In genomic region chr6:108709471-108710231, GRCm38 (mm10) we compare ENCODE assay signal across 8 mouse cellular contexts. TPM values are rescaled to one million over a fixed set of nuclear protein-coding genes. Genes with fewer than 3 reads are reported as not detected.
A peak's percentile ranks its signal among the peaks of the same experiment; 100 is the strongest.
DNase-seq lines count a peak whose midpoint lies in the region; ATAC-seq and TF ChIP-seq lines count a peak whose summit lies in the region.

No protein-coding gene starts in this region.

- 0% methylated on average over 29 of the region's 29 CpGs for WGBS in hindbrain, embryonic 16.5 days

- no peaks in the 10 kb centered on the region for H3K9me3 ChIP-seq in hindbrain, embryonic 16.5 days (ENCODE audit: control insufficient read depth, low read length)

- intact Hi-C loops in gastrocnemius, adult 2 months (cut with DNase I) = loop anchor here (1.0 to 5.0 kb wide), 2 partner anchors 37 to 292 kb away; no protein-coding TSS in a partner anchor

- H3K4me1 ChIP-seq in hindbrain, embryonic 16.5 days (ENCODE audit: control insufficient read depth, insufficient read depth, low read depth, low read length) = peaks cover 7% of the 10 kb centered on the region

- H3K9ac ChIP-seq in hindbrain, embryonic 16.5 days (ENCODE audit: low read depth, low read length) = peak overlapping the region; percentile 69

- no peaks in the 10 kb centered on the region for H3K27me3 ChIP-seq in hindbrain, embryonic 16.5 days (replicated peaks; ENCODE audit: control insufficient read depth, insufficient read depth, low read length)

- H3K4me2 ChIP-seq in hindbrain, embryonic 16.5 days (ENCODE audit: low read length) = peak overlapping the region; percentile 99

- peak; percentile 95 for TF ChIP-seq CTCF in gastrocnemius, adult 2 months (IDR thresholded peaks at IDR 0.05)

- no peaks in the 10 kb centered on the region for H3K36me3 ChIP-seq in hindbrain, embryonic 16.5 days (ENCODE audit: control insufficient read depth, insufficient read depth, low read length)

- peak; percentile 96 for ATAC-seq in hindbrain, embryonic 16.5 days

- H3K4me3 ChIP-seq in gastrocnemius, adult 2 months = peak overlapping the region; percentile 69
- peak overlapping the region; percentile 55 for H3K4me3 ChIP-seq in hindbrain, embryonic 16.5 days (ENCODE audit: low read length)

- H3K27ac ChIP-seq in gastrocnemius, adult 2 months = peak overlapping the region; percentile 84
- peak overlapping the region; percentile 71 for H3K27ac ChIP-seq in hindbrain, embryonic 16.5 days (ENCODE audit: low read depth, low read length)

- peak; percentile 89 for DNase-seq in WW6 (ENCODE audit: low read depth, low spot score)
- peak; percentile 50 to 72 for DNase-seq in cerebellum, postnatal 4 days (ENCODE audit: low spot score in 2 of 2)
- peak; percentile 91 for DNase-seq in gastrocnemius, adult 2 months
- peak; percentile 72 to 77 for DNase-seq in layer of hippocampus, postnatal 36 days
- DNase-seq in lung, postnatal 14 days = peak; percentile 78
- peak; percentile 37 for DNase-seq in retina, adult 2 months (ENCODE audit: low read depth, low spot score)
- DNase-seq in urinary bladder, adult 18-20 months (ENCODE audit: low spot score in 2 of 2) = peak; percentile 53 to 62

RNA-seq across cellular contexts. Expression of gene Bhlhe40, which starts 49.2 kb away (rescaled TPM):
- total RNA-seq in gastrocnemius, adult 2 months (2021) = 100 to 1,000 TPM in 1 of 2 experiments, 10 to 100 TPM in 1; 70.0 to 124 TPM
- 7.3 and 8.9 TPM in 2 replicates for polyA plus RNA-seq in hindbrain, embryonic 16.5 days (2015; fragmentation: Nextera tagmentation; extraction: Ambion mirVana)
- total RNA-seq in layer of hippocampus, postnatal 36 days (2021) = 100 to 1,000 TPM in 1 of 2 experiments, 10 to 100 TPM in 1; 92.5 to 102 TPM

Comparison
In these comparisons a context has a peak if more than half of its experiments do, and no peak if none do; other contexts are left out.
1. Peak in every context shown above with its lines: DNase-seq, ATAC-seq, H3K4me3 ChIP-seq and H3K27ac ChIP-seq.
2. DNase-seq: peak in every context shown above with its lines; median percentile 91 in gastrocnemius, adult 2 months; 89 in WW6; 78 in lung, postnatal 14 days; 74 in layer of hippocampus, postnatal 36 days; 61 in cerebellum, postnatal 4 days; 58 in urinary bladder, adult 18-20 months; 37 in retina, adult 2 months.